Mouse (Mus musculus) cerebellum, adult 18-20 months (tissue): ENCODE data around the gene Sgta.

ENCODE experiments used
- DNase-seq, 2 experiments: peaks; one replicate each; pipeline ENCODE4 v3.0.0; 2021

Sgta gene

GRCm38 (mm10) chr10:81018326-81018725, 41.7 kb downstream of the Sgta start:
- DNase-seq = peak; percentile 51 to 53

GRCm38 (mm10) chr10:81016645-81017044, 43.3 kb downstream of the Sgta start:
- peak; percentile 73 to 87 for DNase-seq

- DNase-seq = peak in 1 of 2 experiments; percentile 32
Observed at GRCm38 (mm10) chr10:81015666-81016065, 44.3 kb downstream of the Sgta start.

- DNase-seq = peak; percentile 98 to 99
Observed at GRCm38 (mm10) chr10:81014393-81015384, 45.3 kb downstream of the Sgta start, which contains the start of gene Gng7. Gene Gng7 (minus strand): TSS chr10:81014945.

- no peak for DNase-seq
Observed at GRCm38 (mm10) chr10:81010851-81011250, 49.1 kb downstream of the Sgta start.

- DNase-seq = no peak
Observed at GRCm38 (mm10) chr10:81007240-81007639, 52.7 kb downstream of the Sgta start.

GRCm38 (mm10) chr10:81006005-81006677, 53.8 kb downstream of the Sgta start:
- DNase-seq = no peak

GRCm38 (mm10) chr10:81001161-81001560, 58.8 kb downstream of the Sgta start:
- DNase-seq = no peak

GRCm38 (mm10) chr10:81000197-81001062, 59.6 kb downstream of the Sgta start:
- DNase-seq = no peak

- peak; percentile 87 to 91 for DNase-seq
Observed at GRCm38 (mm10) chr10:80999362-81000196, 60.4 kb downstream of the Sgta start.

GRCm38 (mm10) chr10:80998778-80999177, 61.2 kb downstream of the Sgta start:
- DNase-seq = peak; percentile 72 to 73

- DNase-seq = no peak
Observed at GRCm38 (mm10) chr10:80998021-80998420, 62.0 kb downstream of the Sgta start.

- no peak for DNase-seq
Observed at GRCm38 (mm10) chr10:80997332-80997731, 62.6 kb downstream of the Sgta start.

- DNase-seq = no peak
Observed at GRCm38 (mm10) chr10:80996501-80996900, 63.5 kb downstream of the Sgta start.

GRCm38 (mm10) chr10:80995091-80995632, 64.8 kb downstream of the Sgta start:
- peak; percentile 86 to 90 for DNase-seq

- no peak for DNase-seq
Observed at GRCm38 (mm10) chr10:80994621-80995020, 65.4 kb downstream of the Sgta start.
